Mouse (Mus musculus): ENCODE measurements around the gene Vwa5b1. TPM values are rescaled to one million over a fixed set of nuclear protein-coding genes. Genes with fewer than 3 reads are reported as not detected.

Vwa5b1 gene
- polyA plus RNA-seq, 1 experiment from 2014 or later: not detected

DNA sequence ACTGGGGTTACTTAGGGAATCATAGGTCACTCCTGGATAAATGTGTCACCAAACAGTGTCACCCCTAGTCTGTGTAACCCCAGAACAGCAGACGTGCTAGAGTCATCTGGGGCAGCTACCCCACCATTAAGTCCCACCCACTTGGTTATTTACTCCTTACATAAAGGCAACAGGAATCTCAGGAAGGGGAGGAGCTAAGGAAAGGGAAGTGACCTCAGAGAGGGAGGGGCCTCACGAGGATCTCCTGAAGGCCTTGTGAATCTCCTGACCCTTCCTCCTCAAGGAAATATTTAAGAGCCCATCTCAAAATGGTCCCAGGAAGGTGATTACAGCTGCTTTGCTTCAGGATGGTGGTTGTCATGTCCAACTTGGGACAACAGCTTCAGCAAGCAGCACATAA is 103.9 kb downstream of the Vwa5b1 start:
- WGBS: 65% methylated on average over 2 of the region's 2 CpGs
- no peak for ATAC-seq (ENCODE audit: insufficient number of reproducible peaks, insufficient read depth, low FRiP score, low read depth)
- Histone ChIP-seq H3K4me1 (ENCODE audit: control insufficient read depth in 2 of 2, insufficient read depth in 2 of 2, low read length in 2 of 2) (no peaks in the 10 kb centered on the region), H3K9me3 (ENCODE audit: control insufficient read depth, low read length) (peaks cover 4% of the 10 kb centered on the region; the same call in 1 of the 2 replicates), H3K4me2 (ENCODE audit: low read length) (no peak overlapping the region), H3K4me3 (ENCODE audit: control insufficient read depth in 1 of 2, insufficient read depth in 1 of 2, low read depth in 1 of 2, low read length in 2 of 2) (no peak overlapping the region), H3K9ac (ENCODE audit: low read length) (no peak overlapping the region), H3K27me3 (ENCODE audit: control insufficient read depth, insufficient read depth, low read length) (peaks cover 13% of the 10 kb centered on the region), H3K27ac (replicated peaks in 1 of 2; ENCODE audit: control insufficient read depth in 1 of 2, insufficient read depth in 1 of 2, low read depth in 2 of 2, low read length in 2 of 2) (no peak overlapping the region), H3K36me3 (ENCODE audit: control insufficient read depth, insufficient read depth, low read length) (no peaks in the 10 kb centered on the region)

DNA sequence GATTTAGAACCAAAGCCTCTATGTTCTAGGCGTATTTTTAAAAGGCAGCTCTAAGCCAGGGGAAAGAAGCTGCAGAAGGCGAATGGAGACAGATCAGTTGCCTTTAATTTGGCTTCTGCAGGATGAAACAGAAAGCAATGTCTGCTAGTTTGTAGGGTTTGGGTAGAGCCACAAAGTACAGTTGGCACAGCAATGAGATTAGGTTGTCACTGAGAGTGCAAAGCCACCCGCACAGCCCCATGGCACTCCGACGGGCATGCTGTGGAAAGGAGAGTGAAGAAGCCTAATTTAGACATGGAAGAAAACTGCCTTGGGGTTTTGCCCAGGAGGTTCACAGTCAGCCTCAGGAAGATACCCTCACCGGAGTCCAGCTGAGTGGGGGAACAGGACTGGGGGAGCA is 105.7 kb downstream of the Vwa5b1 start:
- no peak overlapping the region for H3K4me2 ChIP-seq (ENCODE audit: low read length)
- peaks cover 10% of the 10 kb centered on the region for H3K27me3 ChIP-seq (ENCODE audit: control insufficient read depth, insufficient read depth, low read length)
- no peak for ATAC-seq (ENCODE audit: insufficient number of reproducible peaks, insufficient read depth, low FRiP score, low read depth)
- no peak overlapping the region for H3K4me3 ChIP-seq (ENCODE audit: control insufficient read depth in 1 of 2, insufficient read depth in 1 of 2, low read depth in 1 of 2, low read length in 2 of 2)
- H3K4me1 ChIP-seq (ENCODE audit: control insufficient read depth in 2 of 2, insufficient read depth in 2 of 2, low read length in 2 of 2): no peaks in the 10 kb centered on the region
- H3K36me3 ChIP-seq (ENCODE audit: control insufficient read depth, insufficient read depth, low read length): no peaks in the 10 kb centered on the region
- peaks cover 4% of the 10 kb centered on the region; the same call in 1 of the 2 replicates for H3K9me3 ChIP-seq (ENCODE audit: control insufficient read depth, low read length)
- no peak overlapping the region for H3K9ac ChIP-seq (ENCODE audit: low read length)
- WGBS: 85% methylated on average over 6 of the region's 6 CpGs
- H3K27ac ChIP-seq (replicated peaks in 1 of 2; ENCODE audit: control insufficient read depth in 1 of 2, insufficient read depth in 1 of 2, low read depth in 2 of 2, low read length in 2 of 2): no peak overlapping the region

DNA sequence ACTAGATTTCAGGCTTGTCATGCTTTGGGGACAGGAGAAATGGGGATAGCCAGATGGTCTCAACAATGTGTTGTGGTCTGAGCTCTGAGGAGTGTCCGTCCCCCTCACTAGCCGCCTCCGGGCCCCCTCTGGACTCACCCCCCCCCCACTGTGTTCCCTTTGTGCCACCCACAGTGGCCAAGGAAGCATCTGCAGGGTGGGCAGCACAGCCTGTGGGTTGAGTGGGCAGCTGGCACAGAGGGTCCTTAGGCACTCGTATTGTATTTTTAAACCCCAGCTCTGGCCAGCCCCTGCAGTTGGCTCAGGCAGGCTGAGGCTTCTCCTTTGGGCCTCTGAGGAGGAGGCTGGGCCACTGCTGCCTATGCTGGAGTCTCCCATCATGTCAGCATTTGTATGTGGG is 110.0 kb downstream of the Vwa5b1 start:
- H3K27me3 ChIP-seq (ENCODE audit: control insufficient read depth, insufficient read depth, low read length): peaks cover 9% of the 10 kb centered on the region; the same call in 1 of the 2 replicates
- ATAC-seq (ENCODE audit: insufficient number of reproducible peaks, insufficient read depth, low FRiP score, low read depth): no peak

DNA sequence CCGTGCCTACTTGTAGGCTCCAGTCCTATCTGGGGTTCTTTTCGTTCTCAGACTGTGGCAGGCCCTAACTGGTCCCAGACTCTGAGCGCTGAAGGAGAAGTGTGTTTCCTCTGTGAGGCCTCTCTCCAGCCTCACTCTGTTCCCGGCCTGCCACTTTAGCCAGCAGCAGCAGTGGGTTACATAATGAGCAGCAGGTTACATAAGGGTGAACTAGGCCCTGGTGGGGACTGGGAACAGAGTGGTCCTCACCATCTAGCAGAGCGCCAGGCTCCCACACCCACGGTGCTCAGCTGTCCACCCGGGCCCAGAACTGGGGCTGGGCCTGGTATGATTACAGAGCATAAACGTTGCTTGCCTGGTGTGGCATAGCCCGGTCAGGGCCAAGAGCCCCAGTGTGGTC is 110.9 kb downstream of the Vwa5b1 start:
- no peak for ATAC-seq (ENCODE audit: insufficient number of reproducible peaks, insufficient read depth, low FRiP score, low read depth)
- H3K4me1 ChIP-seq (ENCODE audit: control insufficient read depth in 2 of 2, insufficient read depth in 2 of 2, low read length in 2 of 2): peaks cover 15 to 21% of the 10 kb centered on the region in 2 experiments
- no peak overlapping the region for H3K27ac ChIP-seq (replicated peaks in 1 of 2; ENCODE audit: control insufficient read depth in 1 of 2, insufficient read depth in 1 of 2, low read depth in 2 of 2, low read length in 2 of 2)
- 76% methylated on average over 9 of the region's 9 CpGs for WGBS
- H3K36me3 ChIP-seq (ENCODE audit: control insufficient read depth, insufficient read depth, low read length): no peaks in the 10 kb centered on the region
- H3K9me3 ChIP-seq (ENCODE audit: control insufficient read depth, low read length): no peaks in the 10 kb centered on the region
- H3K4me2 ChIP-seq (ENCODE audit: low read length): no peak overlapping the region
- no peak overlapping the region for H3K9ac ChIP-seq (ENCODE audit: low read length)
- no peak overlapping the region for H3K4me3 ChIP-seq (ENCODE audit: control insufficient read depth in 1 of 2, insufficient read depth in 1 of 2, low read depth in 1 of 2, low read length in 2 of 2)
- H3K27me3 ChIP-seq (ENCODE audit: control insufficient read depth, insufficient read depth, low read length): peaks cover 9% of the 10 kb centered on the region; the same call in 1 of the 2 replicates

More for the DNA sequence above, 110.0 kb downstream of the Vwa5b1 start:
- no peak overlapping the region for H3K4me2 ChIP-seq (ENCODE audit: low read length)
- no peak overlapping the region for H3K27ac ChIP-seq (replicated peaks in 1 of 2; ENCODE audit: control insufficient read depth in 1 of 2, insufficient read depth in 1 of 2, low read depth in 2 of 2, low read length in 2 of 2)
- H3K4me3 ChIP-seq (ENCODE audit: control insufficient read depth in 1 of 2, insufficient read depth in 1 of 2, low read depth in 1 of 2, low read length in 2 of 2): no peak overlapping the region
- 83% methylated on average over 4 of the region's 4 CpGs for WGBS
- H3K9me3 ChIP-seq (ENCODE audit: control insufficient read depth, low read length): no peaks in the 10 kb centered on the region
- peaks cover 15 to 21% of the 10 kb centered on the region in 2 experiments for H3K4me1 ChIP-seq (ENCODE audit: control insufficient read depth in 2 of 2, insufficient read depth in 2 of 2, low read length in 2 of 2)
- H3K36me3 ChIP-seq (ENCODE audit: control insufficient read depth, insufficient read depth, low read length): no peaks in the 10 kb centered on the region
- H3K9ac ChIP-seq (ENCODE audit: low read length): no peak overlapping the region

DNA sequence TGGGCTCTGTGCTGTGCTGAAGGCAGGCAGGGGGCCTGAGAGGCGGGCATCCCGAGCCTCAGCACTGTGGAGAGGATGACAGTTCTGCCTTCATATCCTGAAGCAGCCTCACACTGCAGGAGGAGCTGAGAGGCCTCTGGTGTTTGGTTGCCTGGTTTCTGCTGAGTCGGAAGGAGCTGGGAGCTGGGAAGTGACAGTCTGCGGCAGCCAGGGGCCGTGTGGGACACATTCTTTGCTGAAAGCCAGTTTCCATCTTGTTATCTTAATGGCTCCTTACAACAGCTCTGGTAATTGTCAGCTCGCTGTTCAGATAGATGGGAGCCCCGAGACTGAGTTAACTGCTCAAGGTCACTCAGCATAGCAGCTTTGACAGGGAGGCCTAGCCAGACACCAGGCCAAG is 111.9 kb downstream of the Vwa5b1 start:
- no peaks in the 10 kb centered on the region for H3K9me3 ChIP-seq (ENCODE audit: control insufficient read depth, low read length)
- peak; percentile 46; the same call in 1 of the 2 replicates for ATAC-seq (ENCODE audit: insufficient number of reproducible peaks, insufficient read depth, low FRiP score, low read depth)
- peak overlapping the region in 1 of 2 experiments; percentile 26; a peak in 2 of 4 replicates for H3K27ac ChIP-seq (replicated peaks in 1 of 2; ENCODE audit: control insufficient read depth in 1 of 2, insufficient read depth in 1 of 2, low read depth in 2 of 2, low read length in 2 of 2)
- H3K27me3 ChIP-seq (ENCODE audit: control insufficient read depth, insufficient read depth, low read length): peaks cover 12% of the 10 kb centered on the region; the same call in 1 of the 2 replicates
- peaks cover 15 to 21% of the 10 kb centered on the region in 2 experiments for H3K4me1 ChIP-seq (ENCODE audit: control insufficient read depth in 2 of 2, insufficient read depth in 2 of 2, low read length in 2 of 2)
- H3K36me3 ChIP-seq (ENCODE audit: control insufficient read depth, insufficient read depth, low read length): no peaks in the 10 kb centered on the region
- H3K4me3 ChIP-seq (ENCODE audit: control insufficient read depth in 1 of 2, insufficient read depth in 1 of 2, low read depth in 1 of 2, low read length in 2 of 2): no peak overlapping the region
- 1% methylated on average over 7 of the region's 7 CpGs for WGBS
- no peak overlapping the region for H3K9ac ChIP-seq (ENCODE audit: low read length)
- no peak overlapping the region for H3K4me2 ChIP-seq (ENCODE audit: low read length)

DNA sequence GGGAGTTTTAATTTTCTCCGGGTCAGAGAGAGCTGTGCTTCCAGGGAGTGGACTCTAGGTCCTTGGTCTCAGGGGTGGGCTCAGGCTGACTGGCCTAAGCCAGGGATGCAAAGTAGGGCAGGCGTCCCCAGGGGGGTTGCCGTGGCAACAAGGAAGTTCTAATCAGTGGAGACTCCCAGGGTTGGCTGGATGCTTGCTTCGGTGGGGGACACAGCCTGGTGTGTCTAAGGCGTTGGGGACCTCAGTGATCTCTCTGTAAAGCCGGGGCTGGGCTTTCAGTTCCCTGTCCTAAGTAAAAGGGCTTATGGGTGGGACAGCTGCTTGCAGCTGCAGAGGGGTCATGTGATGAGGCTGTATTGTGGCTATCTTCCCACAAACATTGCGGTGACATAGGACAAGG is 113.4 kb downstream of the Vwa5b1 start:
- no peak overlapping the region for H3K9ac ChIP-seq (ENCODE audit: low read length)
- WGBS: 22% methylated on average over 7 of the region's 7 CpGs
- H3K36me3 ChIP-seq (ENCODE audit: control insufficient read depth, insufficient read depth, low read length): no peaks in the 10 kb centered on the region
- H3K4me2 ChIP-seq (ENCODE audit: low read length): no peak overlapping the region
- peaks cover 9% of the 10 kb centered on the region; the same call in 1 of the 2 replicates for H3K27me3 ChIP-seq (ENCODE audit: control insufficient read depth, insufficient read depth, low read length)
- ATAC-seq (ENCODE audit: insufficient number of reproducible peaks, insufficient read depth, low FRiP score, low read depth): no peak
- peaks cover 15 to 21% of the 10 kb centered on the region in 2 experiments for H3K4me1 ChIP-seq (ENCODE audit: control insufficient read depth in 2 of 2, insufficient read depth in 2 of 2, low read length in 2 of 2)
- H3K27ac ChIP-seq (replicated peaks in 1 of 2; ENCODE audit: control insufficient read depth in 1 of 2, insufficient read depth in 1 of 2, low read depth in 2 of 2, low read length in 2 of 2): no peak overlapping the region
- no peak overlapping the region for H3K4me3 ChIP-seq (ENCODE audit: control insufficient read depth in 1 of 2, insufficient read depth in 1 of 2, low read depth in 1 of 2, low read length in 2 of 2)
- no peaks in the 10 kb centered on the region for H3K9me3 ChIP-seq (ENCODE audit: control insufficient read depth, low read length)

DNA sequence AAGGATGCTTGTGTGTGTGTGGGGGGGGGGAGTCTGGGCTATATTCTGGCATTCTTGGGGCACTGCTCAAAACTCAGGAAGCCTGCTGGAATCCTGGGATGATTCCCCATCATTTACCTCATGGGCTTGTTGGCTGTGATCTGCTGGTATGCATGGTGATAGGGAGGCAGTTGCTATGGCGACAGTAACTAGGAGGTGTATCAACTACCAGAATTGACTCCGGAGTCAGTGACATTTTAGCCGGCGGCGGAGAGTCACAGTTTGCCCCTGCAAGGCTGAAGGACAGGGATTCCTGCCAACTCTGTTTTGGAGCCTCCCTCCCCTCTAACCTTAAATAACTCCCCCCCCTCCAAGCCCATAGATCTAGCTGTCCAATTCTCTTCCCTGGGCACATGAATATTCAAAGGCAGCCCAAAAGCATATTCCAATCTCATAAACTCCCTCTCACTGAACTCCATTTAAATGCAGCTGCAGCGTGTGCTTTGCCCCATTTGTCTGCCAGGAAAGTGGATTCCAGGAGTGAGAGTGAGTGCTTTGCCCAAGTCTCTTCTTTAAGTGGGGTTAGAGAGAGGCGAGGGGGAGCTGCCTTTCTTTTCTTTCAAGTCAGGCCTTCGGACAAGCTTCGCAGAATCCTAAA is 118.4 kb downstream of the Vwa5b1 start:
- H3K4me2 ChIP-seq (ENCODE audit: low read length): no peak overlapping the region
- no peak overlapping the region for H3K9ac ChIP-seq (ENCODE audit: low read length)
- no peaks in the 10 kb centered on the region for H3K9me3 ChIP-seq (ENCODE audit: control insufficient read depth, low read length)
- peaks cover 3% of the 10 kb centered on the region in 2 experiments; a peak in 2 of 4 replicates for H3K4me1 ChIP-seq (ENCODE audit: control insufficient read depth in 2 of 2, insufficient read depth in 2 of 2, low read length in 2 of 2)
- ATAC-seq (ENCODE audit: insufficient number of reproducible peaks, insufficient read depth, low FRiP score, low read depth): no peak
- 40% methylated on average over 9 of the region's 9 CpGs for WGBS
- peaks cover 23% of the 10 kb centered on the region for H3K27me3 ChIP-seq (ENCODE audit: control insufficient read depth, insufficient read depth, low read length)
- H3K4me3 ChIP-seq (ENCODE audit: control insufficient read depth in 1 of 2, insufficient read depth in 1 of 2, low read depth in 1 of 2, low read length in 2 of 2): no peak overlapping the region
- H3K36me3 ChIP-seq (ENCODE audit: control insufficient read depth, insufficient read depth, low read length): no peaks in the 10 kb centered on the region
- H3K27ac ChIP-seq (replicated peaks in 1 of 2; ENCODE audit: control insufficient read depth in 1 of 2, insufficient read depth in 1 of 2, low read depth in 2 of 2, low read length in 2 of 2): no peak overlapping the region

DNA sequence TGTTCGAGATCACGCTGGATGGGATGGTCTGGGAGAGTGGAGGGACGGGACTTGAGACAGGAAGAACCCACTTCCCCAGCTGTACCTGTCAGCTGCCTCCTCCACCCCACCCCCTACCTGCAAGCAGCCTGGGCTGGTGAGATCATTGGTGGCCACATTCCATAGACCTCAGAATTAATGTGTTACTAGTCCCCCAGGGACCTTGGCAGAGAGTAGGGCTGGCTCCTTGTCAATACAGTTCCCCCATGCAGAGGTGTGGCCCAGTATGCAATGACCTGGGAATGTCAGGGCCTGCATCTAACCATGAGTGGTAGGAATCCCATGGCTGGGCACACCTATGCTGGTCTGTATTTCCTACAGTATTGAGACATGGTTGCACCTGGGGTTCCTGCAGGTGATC is 119.2 kb downstream of the Vwa5b1 start:
- ATAC-seq (ENCODE audit: insufficient number of reproducible peaks, insufficient read depth, low FRiP score, low read depth): no peak
- no peak overlapping the region for H3K27ac ChIP-seq (replicated peaks in 1 of 2; ENCODE audit: control insufficient read depth in 1 of 2, insufficient read depth in 1 of 2, low read depth in 2 of 2, low read length in 2 of 2)
- no peak overlapping the region for H3K4me2 ChIP-seq (ENCODE audit: low read length)
- WGBS: 73% methylated on average over 3 of the region's 3 CpGs
- no peaks in the 10 kb centered on the region for H3K36me3 ChIP-seq (ENCODE audit: control insufficient read depth, insufficient read depth, low read length)
- H3K4me1 ChIP-seq (ENCODE audit: control insufficient read depth in 2 of 2, insufficient read depth in 2 of 2, low read length in 2 of 2): peaks cover 0 to 3% of the 10 kb centered on the region in 2 experiments; a peak in 1 of 4 replicates
- peaks cover 30% of the 10 kb centered on the region for H3K27me3 ChIP-seq (ENCODE audit: control insufficient read depth, insufficient read depth, low read length)
- no peak overlapping the region for H3K4me3 ChIP-seq (ENCODE audit: control insufficient read depth in 1 of 2, insufficient read depth in 1 of 2, low read depth in 1 of 2, low read length in 2 of 2)
- H3K9ac ChIP-seq (ENCODE audit: low read length): no peak overlapping the region
- no peaks in the 10 kb centered on the region for H3K9me3 ChIP-seq (ENCODE audit: control insufficient read depth, low read length)

Data from heart, embryonic 14.5 days (tissue).